25 mouse cellular contexts compared by ENCODE assay signal in genomic region chr9:15472256-15472655, GRCm38 (mm10). TPM values are rescaled to one million over a fixed set of nuclear protein-coding genes. Genes with fewer than 3 reads are reported as not detected.
DNase-seq lines count a peak whose midpoint lies in the region; ATAC-seq and TF ChIP-seq lines count a peak whose summit lies in the region.
"Had no signal": no experiment of that assay in that cellular context is flagged by ENCODE, and none has a peak within 500 bp of the region (broad histone marks: within the 10 kb centered on the region; RNA-seq: fewer than 3 reads in every experiment).

No protein-coding gene starts in this region.

- no peak overlapping the region for H3K4me3 ChIP-seq in liver, postnatal 0 days (ENCODE audit: low read depth, low read length)
- no peak overlapping the region for H3K4me3 ChIP-seq in embryonic facial prominence, embryonic 10.5 days
- no peak overlapping the region for H3K4me3 ChIP-seq in hindbrain, postnatal 0 days (ENCODE audit: low read length)
- H3K4me3 ChIP-seq: embryonic facial prominence, embryonic 13.5 days; embryonic facial prominence, embryonic 15.5 days; erythroblast, embryonic 14.5 days; forebrain, embryonic 10.5 days; forebrain, embryonic 12.5 days had no signal

- no peak for ATAC-seq in liver, postnatal 0 days
- ATAC-seq in hindbrain, postnatal 0 days: no peak
- ATAC-seq: activated CD4-positive, CD25-positive, alpha-beta regulatory T cell, adult 4 months; forebrain, embryonic 14.5 days; forebrain, embryonic 16.5 days; Patski had no signal

- no peaks in the 10 kb centered on the region for H3K9me3 ChIP-seq in liver, postnatal 0 days (ENCODE audit: low read length)
- H3K9me3 ChIP-seq in embryonic facial prominence, embryonic 10.5 days: no peaks in the 10 kb centered on the region
- no peaks in the 10 kb centered on the region for H3K9me3 ChIP-seq in hindbrain, postnatal 0 days (ENCODE audit: low read length)
- H3K9me3 ChIP-seq: embryonic facial prominence, embryonic 13.5 days; embryonic facial prominence, embryonic 15.5 days; forebrain, embryonic 10.5 days; forebrain, embryonic 12.5 days; G1E had no signal

- 0 out of 2 replicates have a peak overlapping the region, but pooled peaks have one; percentile 11 for H3K27ac ChIP-seq in liver, postnatal 0 days (ENCODE audit: low read depth)
- H3K27ac ChIP-seq in embryonic facial prominence, embryonic 10.5 days (replicated peaks): no peak overlapping the region
- no peak overlapping the region for H3K27ac ChIP-seq in hindbrain, postnatal 0 days
- H3K27ac ChIP-seq: embryonic facial prominence, embryonic 13.5 days; embryonic facial prominence, embryonic 15.5 days; forebrain, embryonic 10.5 days; forebrain, embryonic 12.5 days had no signal

- TF ChIP-seq EP300 in liver, postnatal 0 days (IDR thresholded peaks at IDR 0.05; ENCODE audit: low read depth): no peak

- H3K27me3 ChIP-seq in liver, postnatal 0 days (ENCODE audit: insufficient read depth, low read length): no peaks in the 10 kb centered on the region
- no peaks in the 10 kb centered on the region for H3K27me3 ChIP-seq in embryonic facial prominence, embryonic 10.5 days (replicated peaks; ENCODE audit: low read depth, poor library complexity, severe bottlenecking)
- H3K27me3 ChIP-seq in hindbrain, postnatal 0 days (ENCODE audit: insufficient read depth, low read length): no peaks in the 10 kb centered on the region
- H3K27me3 ChIP-seq: embryonic facial prominence, embryonic 13.5 days; embryonic facial prominence, embryonic 15.5 days; forebrain, embryonic 12.5 days had no signal

- H3K4me1 ChIP-seq in liver, postnatal 0 days (ENCODE audit: insufficient read depth): no peaks in the 10 kb centered on the region
- no peaks in the 10 kb centered on the region for H3K4me1 ChIP-seq in embryonic facial prominence, embryonic 10.5 days
- H3K4me1 ChIP-seq in hindbrain, postnatal 0 days (ENCODE audit: insufficient read depth, low read length): no peaks in the 10 kb centered on the region
- H3K4me1 ChIP-seq: embryonic facial prominence, embryonic 13.5 days; embryonic facial prominence, embryonic 15.5 days; forebrain, embryonic 10.5 days; forebrain, embryonic 12.5 days had no signal

- H3K4me2 ChIP-seq in liver, postnatal 0 days (ENCODE audit: low read depth, low read length): no peak overlapping the region
- no peak overlapping the region for H3K4me2 ChIP-seq in hindbrain, postnatal 0 days (ENCODE audit: low read depth, low read length)
- H3K4me2 ChIP-seq: embryonic facial prominence, embryonic 13.5 days; embryonic facial prominence, embryonic 15.5 days; forebrain, embryonic 12.5 days had no signal

- DNase-seq in liver, postnatal 0 days: no peak
- DNase-seq in liver (no peak), ES-CJ7 (ENCODE audit: low read depth, low spot score) (peak; percentile 63), R1 (ENCODE audit: low read depth, low spot score) (peak; percentile 90)
- DNase-seq in embryonic facial prominence, embryonic 10.5 days (ENCODE audit: low spot score): peak; percentile 3
- DNase-seq in hindbrain, postnatal 0 days (ENCODE audit: low spot score): no peak
- DNase-seq in kidney, postnatal 14 days: no peak
- DNase-seq: adrenal gland, adult 8-10 months; adrenal gland, postnatal 14 days; adrenal gland, postnatal 36 days; cerebellum, adult 11-12 months; cerebellum, adult 2 months; cerebellum, adult 9-10 months; cerebellum, postnatal 10 days; cerebellum, postnatal 25 days had no signal

- TF ChIP-seq CTCF in liver, postnatal 0 days (IDR thresholded peaks at IDR 0.05; ENCODE audit: low read depth): no peak
- TF ChIP-seq CTCF in hindbrain, postnatal 0 days (IDR thresholded peaks at IDR 0.05; ENCODE audit: low read depth): no peak

- no peak overlapping the region for H3K9ac ChIP-seq in liver, postnatal 0 days (replicated peaks)
- no peak overlapping the region for H3K9ac ChIP-seq in hindbrain, postnatal 0 days (replicated peaks; ENCODE audit: low read length)
- H3K9ac ChIP-seq: embryonic facial prominence, embryonic 13.5 days; embryonic facial prominence, embryonic 15.5 days; forebrain, embryonic 12.5 days had no signal

- WGBS in liver, postnatal 0 days (ENCODE audit: insufficient replicate concordance): 74% methylated on average over 4 of the region's 4 CpGs
- 65% methylated on average over 4 of the region's 4 CpGs for WGBS in embryonic facial prominence, embryonic 10.5 days
- WGBS in hindbrain, postnatal 0 days: 62% methylated on average over 4 of the region's 4 CpGs

- H3K36me3 ChIP-seq in liver, postnatal 0 days (replicated peaks; ENCODE audit: insufficient read depth, low read length): no peaks in the 10 kb centered on the region
- no peaks in the 10 kb centered on the region for H3K36me3 ChIP-seq in embryonic facial prominence, embryonic 10.5 days (replicated peaks)
- no peaks in the 10 kb centered on the region for H3K36me3 ChIP-seq in hindbrain, postnatal 0 days (ENCODE audit: insufficient read depth, low read length)
- H3K36me3 ChIP-seq: embryonic facial prominence, embryonic 13.5 days; embryonic facial prominence, embryonic 15.5 days; forebrain, embryonic 10.5 days; forebrain, embryonic 12.5 days; G1E had no signal

RNA-seq across cellular contexts. Expression of gene Smco4, which starts 21.0 kb away (rescaled TPM):
- polyA plus RNA-seq in liver, postnatal 0 days (2015; fragmentation: Nextera tagmentation; extraction: Ambion mirVana): 0.96 and 1.3 TPM in 2 replicates
- polyA plus RNA-seq in embryonic facial prominence, embryonic 10.5 days (2016; fragmentation: Nextera tagmentation; extraction: Ambion mirVana): 2.5 and 2.6 TPM in 2 replicates
- 3.6 and 6.1 TPM in 2 replicates for total RNA-seq in hindbrain, postnatal 0 days (2014; rRNA removed)
- polyA plus RNA-seq in hindbrain, postnatal 0 days (2015; fragmentation: Nextera tagmentation; extraction: Ambion mirVana): 0.60 and 1.3 TPM in 2 replicates
- polyA plus RNA-seq: G1E had no signal

Comparison
In these comparisons a context has a peak if more than half of its experiments do, and no peak if none do; other contexts are left out.
1. DNase-seq: peak in ES-CJ7 (single experiment), R1 (single experiment) and embryonic facial prominence, embryonic 10.5 days (single experiment); none in liver, postnatal 0 days (single experiment), liver (single experiment), hindbrain, postnatal 0 days (single experiment) and kidney, postnatal 14 days (single experiment).